Mouse (Mus musculus) heart, postnatal 36 days (tissue): ENCODE data around the gene Gm20388. TPM values are rescaled to one million over a fixed set of nuclear protein-coding genes. Genes with fewer than 3 reads are reported as not detected.

ENCODE experiments used
- DNase-seq, 2 experiments: peaks; one replicate each; pipeline ENCODE4 v3.0.0; 2021 to 2022
- intact Hi-C: fragments of 180-260 bp; cut with DNase I; formaldehyde crosslinking; loops from one replicate; pipeline ENCODE4 v1.15.1; 2025
- total RNA-seq, 2 experiments: library from RNA; stranded (reverse); gene quantifications; 2 replicates each; pipeline ENCODE4 v1.2.3; 2021

Gene Gm20388
- total RNA-seq, 2 experiments from 2014 or later = 3.5 to 4.9 TPM

DNA sequence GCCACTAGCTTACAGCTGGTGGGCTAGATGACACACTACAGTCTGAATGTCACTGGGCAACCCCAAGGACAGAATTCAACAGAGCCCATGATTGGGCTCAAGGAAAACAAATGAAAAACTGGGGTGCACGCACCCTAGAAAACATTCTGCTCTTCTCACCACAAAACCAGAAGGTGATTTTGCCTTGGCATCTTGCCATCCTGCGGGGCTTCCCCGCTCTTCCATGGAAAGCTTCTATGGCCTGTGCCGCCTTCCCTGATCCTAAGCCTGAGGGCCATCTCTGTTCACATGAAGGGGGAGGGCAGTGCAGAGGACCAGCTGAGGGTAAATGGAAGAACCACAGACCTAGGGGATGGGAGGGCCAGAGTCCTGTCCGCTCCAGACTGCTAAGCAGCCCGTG is 2957.3 kb downstream of the Gm20388 start:
- no peak for DNase-seq
- intact Hi-C loops = no loop called here

DNA sequence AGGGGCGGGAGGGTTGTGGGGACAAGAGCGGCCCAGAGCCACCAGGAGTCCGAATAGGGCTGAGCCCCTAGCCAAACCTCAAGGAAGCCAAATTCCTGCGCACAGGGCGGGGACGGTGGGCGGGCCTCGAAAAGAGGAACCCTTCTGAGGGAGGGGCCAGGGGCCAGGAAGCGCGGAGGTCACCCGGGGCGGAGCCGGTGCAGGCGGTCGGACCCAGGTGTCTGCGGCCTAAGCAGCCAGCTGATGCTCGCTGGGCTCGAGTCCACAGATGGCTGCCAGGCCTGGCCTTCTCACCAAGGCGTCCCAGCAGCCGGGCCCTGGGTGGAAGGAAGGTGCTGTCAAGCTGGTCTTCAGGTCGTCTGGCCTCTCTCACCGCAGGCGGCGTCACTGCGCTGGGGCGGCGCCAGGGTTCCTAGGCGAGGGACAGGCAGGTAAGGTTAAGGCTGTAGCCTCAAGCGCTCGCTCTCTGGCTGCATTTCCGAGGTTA is 2959.8 kb downstream of the Gm20388 start:
- DNase-seq = peak; percentile 35 to 38
- intact Hi-C loops = no loop called here

DNA sequence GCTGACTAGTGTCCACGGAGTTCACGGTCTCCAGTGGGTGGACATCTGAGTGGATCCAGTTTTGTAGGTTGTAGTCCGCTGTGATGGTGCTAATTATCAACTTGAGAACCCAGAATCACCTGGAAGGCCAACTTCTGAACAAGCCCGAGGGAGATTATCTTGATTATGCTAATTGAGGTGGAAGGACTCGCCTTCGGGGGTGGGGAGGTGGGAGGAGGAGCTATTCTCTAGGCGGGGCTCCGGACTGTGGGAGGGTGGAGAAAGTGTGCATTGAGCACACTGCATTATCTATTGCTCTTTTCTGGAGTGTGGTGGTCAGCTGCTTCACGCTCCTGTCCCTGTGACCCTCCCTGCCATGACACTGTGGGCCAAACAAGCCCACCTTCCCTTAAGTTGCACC is 2961.0 kb downstream of the Gm20388 start:
- no peak for DNase-seq
- intact Hi-C loops = no loop called here

DNA sequence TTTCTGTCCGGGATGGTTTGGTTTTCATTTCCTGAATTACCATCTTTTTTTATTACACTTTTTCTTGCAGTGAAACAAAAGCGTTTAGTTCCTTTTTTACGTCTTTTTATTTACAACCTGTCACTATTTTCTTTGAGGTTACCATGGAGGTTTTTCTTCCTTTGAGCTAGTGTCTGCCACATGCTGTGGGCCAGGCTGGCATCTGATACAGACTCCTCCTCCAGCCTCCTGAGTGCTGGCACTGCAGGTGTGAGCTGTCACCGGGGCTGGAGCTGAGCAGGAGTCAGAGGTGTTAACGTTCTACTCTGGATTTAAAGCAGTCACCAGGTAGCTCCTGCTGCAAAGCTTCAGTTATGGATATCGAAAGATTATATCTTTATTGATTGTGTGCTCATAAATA is 2962.5 kb downstream of the Gm20388 start:
- DNase-seq = no peak
- intact Hi-C loops = no loop called here

DNA sequence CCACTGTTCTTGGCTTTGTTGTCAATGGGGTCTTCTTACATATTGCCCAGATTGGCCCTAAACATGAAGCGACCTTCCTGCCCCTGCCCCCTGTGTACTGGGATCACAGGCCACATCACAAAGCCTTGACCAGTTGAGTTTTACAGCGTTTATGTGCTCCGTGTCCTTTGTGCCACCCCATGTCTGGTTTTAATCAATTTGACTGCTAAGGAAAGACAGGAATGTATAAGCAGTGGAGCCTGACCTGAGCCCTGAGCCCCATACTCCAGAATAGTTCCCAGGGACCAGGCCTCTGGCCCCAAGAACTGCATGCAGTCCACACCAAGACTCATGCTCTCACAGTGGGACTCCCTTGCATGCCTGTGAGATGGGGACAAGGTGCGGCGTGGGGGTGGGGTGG is 2964.5 kb downstream of the Gm20388 start:
- intact Hi-C loops = no loop called here
- no peak for DNase-seq

DNA sequence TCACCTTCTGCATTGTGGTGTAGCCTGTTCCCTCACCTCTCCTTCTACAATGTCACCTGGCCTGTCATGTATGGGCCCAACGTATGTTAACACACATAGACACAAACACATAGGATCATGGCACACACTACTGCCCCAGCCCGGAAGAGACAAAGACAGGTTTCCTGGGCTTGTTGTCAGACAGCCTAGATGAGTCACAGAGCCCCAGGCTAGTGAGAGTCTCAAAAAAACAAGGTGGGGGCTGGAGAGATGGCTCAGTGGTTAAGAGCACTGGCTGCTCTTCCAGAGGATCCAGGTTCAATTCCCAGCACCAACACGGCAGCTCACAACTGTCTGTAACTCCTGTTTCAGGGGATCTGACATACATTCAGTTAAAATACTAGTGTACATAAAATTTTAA is 2967.6 kb downstream of the Gm20388 start:
- intact Hi-C loops = no loop called here
- no peak for DNase-seq

DNA sequence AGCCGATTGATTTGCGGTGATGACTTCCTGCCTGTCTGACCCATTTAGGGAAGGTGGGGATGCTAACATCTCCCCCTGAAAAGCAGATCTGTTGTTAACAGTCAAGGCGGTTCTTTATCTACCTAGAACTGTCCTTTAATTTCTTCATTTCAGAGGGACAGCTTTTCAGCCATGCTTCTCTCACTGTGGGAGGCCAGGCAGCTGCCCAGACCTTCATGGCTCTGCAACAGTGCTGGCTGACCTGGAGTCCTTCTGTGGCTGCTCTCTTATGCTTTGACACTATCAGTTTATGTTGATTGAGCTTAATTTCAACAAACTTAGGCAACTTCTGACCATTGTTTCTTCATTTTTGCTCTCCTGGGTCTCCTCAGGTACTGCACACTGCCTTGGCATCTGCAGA is 2969.7 kb downstream of the Gm20388 start:
- intact Hi-C loops = no loop called here
- DNase-seq = no peak

DNA sequence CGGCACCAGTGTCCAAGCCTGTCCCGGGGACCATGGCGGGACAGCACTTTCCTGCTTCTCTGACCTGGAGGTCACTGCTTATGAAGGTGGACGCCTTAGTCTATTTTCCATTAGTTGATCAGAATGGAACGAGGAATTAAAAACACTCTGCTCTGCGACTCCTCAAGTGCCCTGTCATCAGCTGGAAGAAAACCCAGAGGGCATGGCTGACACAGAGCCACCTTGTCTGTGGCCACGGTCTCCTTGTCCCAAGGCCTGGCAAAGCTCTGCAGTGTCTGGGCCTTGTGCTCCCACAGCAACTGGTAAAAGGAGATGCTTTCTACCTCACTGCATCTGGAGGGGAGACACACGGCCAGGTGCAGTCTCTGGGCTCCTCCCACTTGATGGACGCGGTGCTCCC is 2973.0 kb downstream of the Gm20388 start:
- no peak for DNase-seq
- intact Hi-C loops = no loop called here

DNA sequence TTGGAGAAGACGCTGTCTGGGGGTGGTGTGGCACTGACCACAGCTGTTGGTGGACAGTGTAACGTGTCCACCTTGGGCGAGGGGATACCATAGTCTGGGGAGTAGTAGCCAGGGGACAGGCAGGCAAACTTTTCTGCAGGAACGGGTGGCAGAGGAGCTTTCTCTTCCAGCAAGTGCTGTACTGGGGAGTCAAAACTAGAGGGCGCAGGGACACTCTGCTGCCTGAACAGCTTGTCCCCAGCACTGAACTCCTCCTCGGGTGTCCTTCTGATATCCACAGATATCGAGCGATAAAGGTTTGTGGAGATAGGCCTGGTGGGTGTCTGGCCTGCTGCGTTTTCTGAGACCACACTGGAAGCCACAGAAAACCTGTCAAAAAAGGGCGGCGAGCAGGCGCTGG is 2980.8 kb downstream of the Gm20388 start:
- intact Hi-C loops = no loop called here
- no peak for DNase-seq

DNA sequence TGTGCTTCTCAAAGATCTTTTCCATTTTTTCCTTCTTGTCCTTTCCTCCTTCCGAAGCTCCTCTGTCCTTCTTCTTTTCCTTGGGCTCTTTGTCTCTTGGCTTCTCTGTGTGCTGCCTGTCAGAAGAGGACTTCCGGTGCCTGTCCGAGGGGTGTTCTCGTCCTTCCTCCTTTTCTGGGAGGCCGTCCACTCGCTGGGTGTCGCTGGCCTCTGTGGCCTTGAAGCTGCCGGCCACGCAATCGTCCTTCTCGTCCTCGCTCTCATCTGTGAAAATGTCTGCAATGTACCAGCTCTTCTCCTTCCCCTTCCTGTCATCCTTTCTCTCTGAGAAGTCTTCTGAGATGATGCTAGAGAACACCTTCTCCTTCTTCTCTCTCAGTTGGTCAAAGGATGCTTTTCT is 2982.8 kb downstream of the Gm20388 start:
- no peak for DNase-seq
- intact Hi-C loops = no loop called here

DNA sequence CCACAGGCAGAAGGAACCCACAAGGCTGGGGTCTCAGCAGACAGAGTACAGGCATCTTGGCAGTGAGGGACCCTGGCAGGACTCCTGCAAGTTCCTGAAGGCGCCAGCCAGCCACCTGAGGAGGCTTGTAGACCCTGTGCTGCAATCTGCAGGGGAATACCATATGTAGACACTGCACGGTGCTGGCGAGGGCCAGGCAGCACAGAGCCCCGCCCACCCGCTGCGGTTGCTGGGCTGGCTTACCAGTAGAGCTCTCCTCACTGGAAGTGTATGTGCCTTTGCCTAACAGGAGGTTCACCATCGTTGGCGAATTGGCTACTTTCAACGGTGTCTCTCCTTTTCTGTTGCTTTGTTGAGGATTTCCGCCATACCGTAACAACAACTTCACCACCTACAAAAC is 2985.7 kb downstream of the Gm20388 start:
- no peak for DNase-seq
- intact Hi-C loops = no loop called here

DNA sequence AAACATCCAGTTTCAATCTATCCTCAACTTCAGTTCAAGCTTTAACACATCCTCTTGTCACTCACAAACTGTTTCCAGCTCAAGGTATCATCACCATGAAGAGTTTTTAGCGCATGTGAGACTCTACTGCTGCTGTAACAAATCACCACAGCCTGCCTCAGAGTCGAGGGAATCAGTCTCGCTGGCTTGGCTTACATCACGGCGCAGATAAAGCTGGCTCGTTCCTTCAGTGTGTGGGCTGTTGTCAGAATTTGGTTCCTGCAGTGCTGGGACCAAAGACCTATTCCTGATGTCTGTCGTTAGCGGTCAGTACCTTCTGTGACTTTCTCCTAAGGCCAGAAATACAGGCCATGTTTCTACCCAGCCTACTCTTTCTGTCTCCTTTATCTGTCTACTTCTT is 2986.6 kb downstream of the Gm20388 start:
- DNase-seq = no peak
- intact Hi-C loops = no loop called here

DNA sequence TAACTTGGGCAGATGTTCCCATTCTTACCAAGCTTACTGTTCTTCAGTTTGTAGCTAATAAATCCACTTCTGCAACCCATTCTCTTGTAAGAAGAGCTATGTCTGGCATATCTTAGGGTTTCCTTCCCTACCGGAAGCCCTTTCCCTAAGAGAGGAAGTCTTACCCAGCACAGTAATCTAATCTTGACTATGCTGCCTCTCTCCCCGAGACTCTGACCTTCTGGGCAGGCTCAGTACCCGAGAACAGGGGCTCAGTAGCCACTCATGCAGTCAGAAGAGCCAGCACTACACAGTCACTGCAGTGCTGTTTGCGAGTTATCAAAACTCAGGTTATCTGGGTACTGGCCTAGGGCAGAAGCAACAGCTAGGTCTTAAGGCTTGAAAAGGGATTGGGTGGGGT is 2987.4 kb downstream of the Gm20388 start:
- no peak for DNase-seq
- intact Hi-C loops = no loop called here

DNA sequence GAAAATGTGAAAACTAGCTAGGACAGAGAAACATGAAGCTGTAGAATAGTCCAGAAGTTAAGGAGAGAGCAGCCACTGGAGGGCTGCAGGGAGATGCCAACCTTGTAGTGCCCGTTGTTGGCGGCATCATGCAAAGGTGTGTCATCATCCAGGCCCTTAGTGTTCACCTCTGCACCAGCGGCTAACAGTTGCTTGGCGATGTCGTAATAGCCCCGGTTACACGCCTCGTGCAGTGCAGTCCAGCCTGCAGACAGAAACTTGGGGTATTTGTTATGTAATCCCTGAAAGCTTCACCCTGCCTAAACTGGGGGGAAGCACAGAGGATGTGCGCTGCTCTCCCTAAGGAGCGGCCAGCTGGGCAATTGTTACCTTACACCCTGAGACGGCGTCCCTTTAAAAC is 2987.8 kb downstream of the Gm20388 start:
- intact Hi-C loops = no loop called here
- DNase-seq = no peak

DNA sequence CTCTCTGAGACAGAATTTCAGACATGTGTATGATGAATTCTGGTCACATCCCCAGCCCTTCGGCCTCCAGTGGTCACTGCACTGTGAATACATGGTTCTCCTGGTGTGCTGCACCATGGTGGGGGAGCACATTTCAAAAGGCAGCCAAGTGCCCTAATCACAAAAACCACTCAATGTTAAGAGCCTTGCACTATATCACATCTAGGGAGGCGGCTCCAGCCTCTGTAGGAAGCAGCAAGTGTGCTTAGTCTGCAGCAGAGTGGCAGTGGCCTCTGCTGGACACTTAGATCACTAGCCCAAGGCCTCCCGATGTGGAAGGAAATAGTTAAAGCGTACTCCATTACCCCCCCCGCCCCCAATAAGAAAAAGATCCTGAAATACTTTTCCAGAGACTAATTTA is 2988.4 kb downstream of the Gm20388 start:
- DNase-seq = no peak
- intact Hi-C loops = no loop called here

DNA sequence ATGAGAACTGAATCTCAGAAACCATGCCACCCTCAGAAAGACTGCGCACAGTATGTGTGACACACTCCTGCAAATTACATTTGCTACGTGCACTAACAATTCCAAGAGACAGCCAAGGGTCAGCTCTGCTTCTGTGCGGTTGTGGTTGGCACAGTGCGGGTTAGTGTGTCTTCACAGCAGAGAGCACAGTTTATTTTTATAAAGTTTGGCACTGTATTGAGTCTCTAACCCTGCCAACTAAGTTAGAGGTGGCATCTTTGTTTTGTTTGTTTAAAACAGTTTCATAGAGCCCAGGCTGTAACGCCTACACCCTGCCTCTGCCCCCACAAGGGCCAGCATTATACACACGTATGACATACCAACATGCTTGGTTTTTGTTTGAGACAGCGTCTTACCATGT is 2990.8 kb downstream of the Gm20388 start:
- DNase-seq = no peak
- intact Hi-C loops = loop anchor here (10.0 kb wide), 1 partner anchor 303 kb away; no protein-coding TSS in a partner anchor

DNA sequence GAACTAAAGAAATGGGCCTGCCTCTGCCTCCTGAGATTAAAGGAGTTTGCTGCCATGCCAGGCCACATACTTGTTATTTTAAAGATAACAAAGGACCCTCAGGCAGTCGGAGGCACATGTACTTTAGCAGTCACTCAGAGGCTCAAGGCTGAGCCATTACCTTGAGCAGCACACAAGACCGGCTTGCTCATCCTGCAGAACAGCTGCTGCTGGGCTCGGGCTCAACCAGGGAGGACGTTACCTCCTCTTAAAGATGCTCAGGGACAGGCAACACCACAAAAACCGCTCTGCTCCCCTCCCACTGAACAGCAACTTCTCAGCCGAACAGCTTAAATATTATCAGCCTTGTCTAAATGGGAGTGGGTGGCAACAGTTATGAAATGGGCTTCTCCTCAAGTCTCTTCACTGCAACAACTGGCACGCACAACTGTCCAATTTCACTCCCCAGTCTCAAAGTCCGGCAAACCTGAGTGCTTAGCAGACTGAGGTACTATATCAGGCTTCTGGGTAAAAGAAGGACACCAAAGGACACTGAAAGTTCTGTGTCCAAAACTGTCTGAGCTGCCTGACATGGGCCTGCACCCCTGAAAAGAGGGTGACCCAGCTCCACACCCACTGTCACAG is 2991.4 kb downstream of the Gm20388 start:
- DNase-seq = no peak
- intact Hi-C loops = loop anchor here (10.0 kb wide), 1 partner anchor 303 kb away; no protein-coding TSS in a partner anchor

DNA sequence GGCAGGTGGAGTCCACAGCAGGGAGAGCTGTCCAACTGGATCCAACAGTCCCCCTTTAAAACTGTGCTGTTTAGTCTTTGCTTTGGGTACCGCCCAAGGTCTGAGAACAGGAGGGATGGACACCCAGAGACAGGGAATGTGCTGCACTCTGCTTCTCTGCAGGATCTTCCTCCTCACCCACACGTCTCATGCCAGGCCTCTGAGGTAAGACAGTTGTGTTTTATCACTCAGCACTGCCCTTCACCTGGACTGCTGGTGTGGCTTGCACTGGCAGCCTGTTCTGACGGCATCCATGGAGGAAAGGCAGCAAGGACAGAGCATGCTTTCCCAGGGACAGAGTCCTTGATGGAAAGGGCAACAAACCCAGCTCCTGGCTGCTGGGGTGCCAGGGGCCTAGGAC is 2991.9 kb downstream of the Gm20388 start:
- DNase-seq = no peak
- intact Hi-C loops = loop anchor here (10.0 kb wide), 1 partner anchor 302 kb away; no protein-coding TSS in a partner anchor

DNA sequence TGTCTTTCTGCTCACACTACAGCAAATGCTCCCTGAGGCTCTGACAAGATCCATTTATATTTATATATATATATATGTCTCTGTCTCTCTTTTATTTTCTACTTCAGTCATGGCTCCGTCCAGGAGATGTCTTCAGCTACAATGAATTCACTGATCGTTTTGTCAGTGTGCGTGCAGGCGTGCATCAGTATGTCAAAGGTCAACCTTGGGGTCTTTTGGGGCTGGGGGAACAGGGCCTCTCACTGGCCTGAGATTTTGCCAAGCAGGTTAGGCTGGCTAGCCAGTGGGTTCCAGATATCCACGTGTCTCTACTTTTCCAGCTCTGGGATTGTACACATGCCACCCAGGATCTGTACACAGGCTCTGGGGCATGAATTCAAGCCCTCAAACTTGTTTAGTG is 2992.4 kb downstream of the Gm20388 start:
- DNase-seq = no peak
- intact Hi-C loops = loop anchor here (10.0 kb wide), 1 partner anchor 302 kb away; no protein-coding TSS in a partner anchor

DNA sequence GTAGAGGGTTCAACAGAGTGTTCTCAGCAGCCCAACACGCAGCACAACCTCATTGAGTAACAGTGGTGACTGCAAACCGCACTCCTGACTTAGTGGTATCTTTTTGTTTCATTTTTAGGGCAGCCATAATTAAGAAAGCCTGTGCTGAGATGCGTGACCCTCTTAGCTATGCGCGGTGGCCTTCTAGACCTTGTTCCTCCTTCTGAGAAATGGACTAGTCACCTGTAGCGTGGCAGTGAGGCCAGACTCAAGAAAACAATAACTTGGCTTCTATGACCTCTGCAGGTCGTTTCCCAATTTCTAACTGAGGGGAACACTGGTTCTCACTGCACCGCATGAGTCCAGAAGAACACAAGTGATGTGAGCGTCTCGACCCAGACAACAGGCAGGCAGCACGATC is 2993.9 kb downstream of the Gm20388 start:
- DNase-seq = no peak
- intact Hi-C loops = loop anchor here (10.0 kb wide), 1 partner anchor 300 kb away; no protein-coding TSS in a partner anchor

DNA sequence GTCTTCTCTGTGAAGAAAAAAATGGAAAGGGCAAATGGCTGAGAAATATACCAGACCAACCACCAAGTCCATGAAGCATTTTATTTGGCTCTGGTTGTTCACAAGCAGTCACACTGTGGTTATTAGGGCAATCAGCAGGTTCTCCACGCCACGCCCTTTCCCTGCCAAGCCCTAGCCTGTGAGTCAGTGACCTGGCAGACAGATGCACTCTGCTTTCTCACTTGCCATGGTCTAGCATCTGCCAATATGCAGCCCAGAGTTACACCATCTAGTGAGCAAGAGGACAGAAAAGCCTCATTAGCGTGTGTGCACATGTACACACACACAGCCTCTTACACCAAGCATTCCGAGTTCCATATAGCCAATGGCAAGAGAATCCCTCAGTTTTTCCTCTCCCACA is 2994.7 kb downstream of the Gm20388 start:
- intact Hi-C loops = loop anchor here (10.0 kb wide), 1 partner anchor 299 kb away; no protein-coding TSS in a partner anchor
- DNase-seq = no peak

DNA sequence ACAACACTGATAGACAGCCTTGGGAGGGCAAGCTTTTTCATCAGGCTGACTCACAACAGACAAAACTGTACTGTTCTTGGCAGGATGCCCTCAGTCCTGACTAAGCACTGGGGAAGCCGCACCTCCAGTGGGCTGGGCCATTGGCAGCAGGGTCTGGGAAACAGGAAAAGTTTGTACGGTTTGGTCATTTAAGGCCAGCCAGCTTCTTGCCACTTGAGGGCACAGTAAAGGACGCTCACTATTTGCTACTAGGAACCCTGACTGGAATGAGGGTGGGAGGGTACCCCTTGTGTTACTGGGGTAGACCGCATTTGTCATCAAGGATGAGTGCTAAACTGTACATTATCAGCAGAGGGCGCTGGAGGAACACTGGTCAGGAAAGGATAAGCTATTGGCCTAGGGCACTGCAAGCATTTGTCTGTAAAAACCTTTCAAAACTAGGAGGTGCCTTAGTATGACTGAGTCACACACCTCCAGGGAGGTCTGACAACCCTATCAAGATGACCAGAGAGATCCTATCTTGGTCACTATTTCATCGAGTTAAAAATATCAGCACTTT is 2995.9 kb downstream of the Gm20388 start:
- peak; percentile 88 to 93 for DNase-seq
- intact Hi-C loops = loop anchor here (1.0 to 10.0 kb wide), 3 partner anchors 136 to 298 kb away; partner anchors contain the start of gene Ankrd11
